Mouse (Mus musculus) hindbrain, embryonic 13.5 days (tissue): ENCODE measurements around the gene Agtrap. TPM values are rescaled to one million over a fixed set of nuclear protein-coding genes. Genes with fewer than 3 reads are reported as not detected.

ENCODE experiments used
- ATAC-seq: fragments of 200-750 bp; cut with Nextera tagmentation; 2 replicates; pipeline ENCODE4 v1.8.0; 2017; ENCODE audit warnings: moderate TSS enrichment; ENCODE audit not compliant: low FRiP score
- H3K27ac ChIP-seq: fragments of 300-500 bp; sonication (generic); 2 replicates; pipeline ENCODE4 v1.5.1; 2015; ENCODE audit warnings: inconsistent platforms, mild to moderate bottlenecking, moderate library complexity
- H3K27me3 ChIP-seq: fragments of 300-500 bp; sonication (generic); 2 replicates; pipeline ENCODE4 v1.6.1; 2015; ENCODE audit warnings: mild to moderate bottlenecking, inconsistent platforms
- H3K36me3 ChIP-seq: fragments of 300-500 bp; sonication (generic); 2 replicates; pipeline ENCODE4 v1.6.1; 2015; ENCODE audit warnings: mild to moderate bottlenecking, inconsistent platforms
- H3K4me1 ChIP-seq: fragments of 300-500 bp; sonication (generic); replicated peaks from 2 replicates; pipeline ENCODE4 v1.6.1; 2015; ENCODE audit warnings: inconsistent platforms
- H3K4me2 ChIP-seq: fragments of 300-500 bp; sonication (generic); 2 replicates; pipeline ENCODE4 v1.6.1; 2015; ENCODE audit warnings: inconsistent platforms, mild to moderate bottlenecking, moderate library complexity
- H3K4me3 ChIP-seq: fragments of 300-500 bp; sonication (generic); 2 replicates; pipeline ENCODE4 v1.5.1; 2015; ENCODE audit warnings: mild to moderate bottlenecking, inconsistent platforms
- H3K9ac ChIP-seq: fragments of 300-500 bp; sonication (generic); 2 replicates; pipeline ENCODE4 v1.6.1; 2015; ENCODE audit warnings: mild to moderate bottlenecking, inconsistent platforms
- H3K9me3 ChIP-seq: fragments of 300-500 bp; sonication (generic); 2 replicates; pipeline ENCODE4 v1.6.1; 2016; ENCODE audit warnings: inconsistent platforms
- WGBS: fragments of 180-500 bp; shearing (Covaris S2); methylation state at CpG from one replicate; pipeline ENCODE4 v1.1.7; 2015; 5-methylcytosine and 5-hydroxymethylcytosine counted together
- polyA plus RNA-seq: library from polyadenylated mRNA; unstranded; fragments of >200 nt; fragmentation: Nextera tagmentation; extraction: Ambion mirVana; gene quantifications from 2 replicates; pipeline ENCODE4 v1.2.1, GENCODE M21; 2015

Gene Agtrap
- 7.6 and 8.4 TPM in 2 replicates for polyA plus RNA-seq

DNA sequence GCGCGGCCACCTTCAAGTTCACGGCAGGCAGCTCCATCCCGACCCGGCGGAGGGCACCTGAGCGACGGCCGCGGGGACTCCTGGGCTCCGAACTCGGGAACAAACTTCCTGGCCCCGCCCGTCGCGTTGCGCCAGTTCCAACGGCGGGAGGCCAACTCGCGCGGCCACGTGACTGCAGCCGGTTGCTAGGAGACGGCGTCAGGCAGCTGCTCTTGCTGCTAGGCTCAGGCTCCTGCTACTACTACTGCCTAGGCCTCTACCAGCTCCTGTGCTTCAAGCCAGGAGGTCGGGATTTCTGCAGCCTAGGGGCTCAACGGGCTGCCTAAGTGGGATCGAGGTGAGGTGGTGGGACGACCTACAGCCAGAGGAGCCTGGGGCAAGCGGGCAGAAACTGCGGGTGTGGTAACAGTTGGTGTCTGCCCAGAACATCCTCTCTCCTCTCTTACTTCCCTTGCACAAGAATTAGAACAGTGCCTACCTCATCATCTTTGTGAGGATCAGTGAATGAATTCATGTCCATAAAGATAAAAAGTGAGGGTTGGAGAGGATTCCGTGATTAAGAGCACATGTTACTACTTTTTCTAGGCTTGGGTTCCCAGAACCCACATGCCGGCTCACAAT lies at the start of gene Agtrap:
Gene Agtrap, minus strand, starts transcription at position 125 of the 621 bp plus-strand sequence.
- Histone ChIP-seq H3K36me3 (no peaks in the 10 kb centered on the region), H3K9ac (peak within 1 kb of the TSS; percentile 78), H3K4me3 (peak within 1 kb of the TSS; percentile 56), H3K4me2 (peak within 1 kb of the TSS; percentile 76), H3K9me3 (no peaks in the 10 kb centered on the region), H3K27me3 (no peaks in the 10 kb centered on the region), H3K27ac (peak within 1 kb of the TSS; percentile 70), H3K4me1 (peaks cover 50% of the 10 kb centered on the region)
- ATAC-seq: peak; percentile 89
- 6% methylated on average over 34 of the region's 34 CpGs for WGBS

DNA sequence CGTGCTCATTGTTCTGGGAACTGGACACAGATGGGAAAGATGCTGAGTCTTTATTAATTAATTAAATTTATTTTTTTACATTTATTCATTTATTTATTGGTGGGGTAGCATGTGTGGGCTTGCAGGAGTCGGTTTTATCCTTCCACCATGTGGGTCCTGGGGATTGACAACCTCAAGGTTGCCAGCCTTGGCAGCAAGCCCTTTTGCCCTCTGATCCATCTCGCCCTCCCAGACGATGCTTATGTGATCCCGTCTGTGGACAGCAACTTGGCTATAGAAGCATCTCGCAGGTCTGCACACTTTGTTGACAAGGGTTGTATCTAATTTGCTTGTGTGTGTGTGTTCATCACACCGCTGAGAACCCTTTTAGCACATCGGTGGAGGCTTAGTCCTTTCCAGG lies 49.7 kb upstream of the Agtrap start:
- no peak overlapping the region for H3K27ac ChIP-seq
- ATAC-seq: no peak
- 65% methylated on average over 8 of the region's 8 CpGs for WGBS

DNA sequence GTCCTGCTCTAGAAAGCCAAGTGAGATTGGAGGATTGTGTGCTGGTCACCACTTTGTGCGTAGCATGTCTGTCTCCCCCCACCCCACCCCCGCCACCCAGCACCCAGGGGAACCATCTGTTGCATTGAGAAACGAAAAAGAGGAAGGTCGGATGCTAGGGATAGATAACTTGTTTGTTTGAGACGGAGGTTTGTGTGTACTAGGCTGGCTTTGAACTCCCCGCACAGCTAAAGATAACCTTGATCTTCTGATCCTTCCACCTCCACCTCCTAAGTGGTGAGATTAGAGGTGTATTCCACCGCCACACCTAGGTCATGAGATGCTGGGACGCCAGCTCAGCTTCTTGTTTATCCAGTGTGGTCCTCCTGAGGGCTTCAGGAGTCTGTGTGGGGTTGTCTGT lies 47.2 kb upstream of the Agtrap start:
- 82% methylated on average over 8 of the region's 8 CpGs for WGBS
- H3K27ac ChIP-seq: no peak overlapping the region
- 0 out of 2 replicates have a peak, but pooled peaks cover 6% of the 10 kb centered on the region for H3K27me3 ChIP-seq
- no peak for ATAC-seq
- H3K4me1 ChIP-seq: peaks cover 59% of the 10 kb centered on the region
- H3K4me3 ChIP-seq: no peak overlapping the region
- H3K4me2 ChIP-seq: no peak overlapping the region
- H3K9ac ChIP-seq: no peak overlapping the region
- no peaks in the 10 kb centered on the region for H3K9me3 ChIP-seq
- H3K36me3 ChIP-seq: no peaks in the 10 kb centered on the region

More for the DNA sequence above, 49.7 kb upstream of the Agtrap start:
- Histone ChIP-seq H3K9me3 (no peaks in the 10 kb centered on the region), H3K36me3 (no peaks in the 10 kb centered on the region), H3K4me1 (peaks cover 49% of the 10 kb centered on the region), H3K4me2 (no peak overlapping the region), H3K27me3 (no peaks in the 10 kb centered on the region), H3K4me3 (no peak overlapping the region), H3K9ac (no peak overlapping the region)

DNA sequence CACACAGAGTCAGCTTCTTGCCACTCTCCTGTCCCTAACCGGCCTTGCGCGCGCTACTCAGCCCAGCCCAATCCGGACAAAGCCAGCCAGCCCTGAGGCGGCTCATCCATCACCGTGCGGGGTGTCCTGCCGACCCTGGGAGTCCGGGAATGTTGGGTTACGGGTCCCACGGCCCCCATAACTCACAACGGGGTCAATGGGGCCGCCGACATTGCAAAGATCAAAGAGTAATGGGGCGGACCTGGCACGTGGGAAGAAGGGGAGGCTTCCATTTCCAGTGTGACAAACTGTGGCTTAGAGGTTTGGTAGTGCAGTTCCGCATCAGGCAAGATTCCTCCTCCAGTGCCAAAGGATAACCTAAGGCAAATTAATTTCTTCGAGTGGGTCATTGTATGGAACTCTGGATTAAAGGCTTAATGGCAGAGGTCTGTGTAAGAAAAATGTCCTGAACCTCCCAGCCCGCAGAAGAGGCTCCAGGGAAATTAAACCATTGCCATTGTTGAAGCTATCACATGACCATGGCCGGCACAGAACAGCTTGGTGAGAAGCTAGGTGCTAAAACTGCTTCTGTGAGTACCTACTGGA lies 43.8 kb upstream of the Agtrap start:
- peak; percentile 70 for ATAC-seq
- Histone ChIP-seq H3K9ac (peak overlapping the region; percentile 99), H3K4me1 (peaks cover 64% of the 10 kb centered on the region), H3K9me3 (no peaks in the 10 kb centered on the region), H3K36me3 (peaks cover 5% of the 10 kb centered on the region; the same call in 1 of the 2 replicates), H3K27ac (peak overlapping the region; percentile 99), H3K4me2 (peak overlapping the region; percentile 71), H3K27me3 (0 out of 2 replicates have a peak, but pooled peaks cover 6% of the 10 kb centered on the region), H3K4me3 (peak overlapping the region; percentile 85)
- 0% methylated on average over 21 of the region's 21 CpGs for WGBS

DNA sequence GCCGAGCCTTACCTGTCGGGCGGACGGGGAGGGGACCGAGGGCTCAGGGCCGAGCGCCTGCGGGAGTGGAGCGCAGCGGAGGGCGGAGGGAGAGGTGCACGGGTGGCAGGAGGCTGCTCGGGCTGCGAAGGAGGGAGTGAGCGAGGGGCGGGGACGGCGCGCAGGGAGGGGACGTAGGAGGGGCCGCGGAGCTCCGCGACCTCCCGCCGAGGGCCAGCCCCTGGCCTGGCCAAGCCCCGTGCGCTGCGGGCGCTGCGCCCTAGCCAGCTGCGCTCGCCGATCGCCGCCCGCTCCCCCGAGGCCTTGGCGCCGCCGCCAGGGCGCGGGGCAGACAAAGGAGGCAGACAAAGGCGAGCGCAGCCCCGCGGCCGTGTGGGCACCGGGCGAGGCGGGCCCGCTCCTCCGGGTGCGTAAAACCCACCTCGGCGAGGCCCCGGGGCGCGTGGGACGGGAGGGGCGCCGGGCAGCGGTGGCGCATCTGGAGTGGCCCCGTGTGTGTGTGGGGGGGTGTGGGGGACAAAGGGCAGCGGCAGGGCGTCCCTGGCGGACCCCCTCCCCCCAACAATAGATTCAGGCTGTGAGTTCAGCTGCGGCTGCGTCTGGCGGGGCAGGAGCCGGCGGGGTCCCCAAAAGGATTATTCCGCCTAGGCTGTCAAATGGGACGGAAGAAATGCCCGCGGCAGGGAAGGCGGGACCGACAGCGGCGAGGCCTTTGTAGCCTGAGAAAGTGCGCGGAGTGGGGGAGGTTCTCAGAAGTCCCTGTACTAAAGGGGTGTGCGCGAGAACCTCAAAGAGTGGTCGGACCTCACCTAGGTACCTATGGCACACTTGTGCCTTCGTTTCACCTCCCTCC lies 43.0 kb upstream of the Agtrap start, which contains the start of gene Draxin:
Gene Draxin, minus strand, starts transcription at position 138 of the 853 bp plus-strand sequence.
- WGBS: under 1% methylated on average over 79 of the region's 87 CpGs
- Histone ChIP-seq H3K36me3 (peaks cover 5% of the 10 kb centered on the region; the same call in 1 of the 2 replicates), H3K9ac (peak within 1 kb of the TSS; percentile 99), H3K9me3 (no peaks in the 10 kb centered on the region), H3K27ac (peak within 1 kb of the TSS; percentile 99), H3K4me1 (peaks cover 72% of the 10 kb centered on the region), H3K27me3 (0 out of 2 replicates have a peak, but pooled peaks cover 6% of the 10 kb centered on the region), H3K4me2 (peak within 1 kb of the TSS; percentile 71), H3K4me3 (peak within 1 kb of the TSS; percentile 85)
- peak; percentile 70 for ATAC-seq

DNA sequence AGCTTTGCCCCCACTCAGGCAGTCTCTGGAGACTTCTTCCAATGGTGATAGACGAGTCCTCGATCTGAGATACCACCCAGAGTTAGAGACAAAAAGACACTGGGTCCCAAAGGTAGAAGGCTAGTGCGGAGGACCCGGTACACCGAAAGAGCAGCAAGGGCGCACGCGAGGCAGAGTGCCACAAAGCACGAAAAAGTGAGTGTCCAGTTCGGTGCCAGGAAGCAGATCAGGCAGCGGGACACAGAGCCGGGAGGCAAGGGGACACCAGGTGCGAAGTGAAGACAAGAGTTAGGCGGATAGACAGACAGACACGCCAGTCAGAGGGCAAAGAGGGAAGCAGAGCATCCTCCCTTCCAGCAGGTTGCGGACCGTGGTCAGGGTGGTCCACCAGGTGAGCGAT lies 42.3 kb upstream of the Agtrap start, which contains the start of gene Mad2l2:
Gene Mad2l2, plus strand, starts transcription at position 252 of the 400 bp plus-strand sequence.
- no peaks in the 10 kb centered on the region for H3K9me3 ChIP-seq
- peak within 1 kb of the TSS; percentile 71 for H3K4me2 ChIP-seq
- H3K4me1 ChIP-seq: peaks cover 77% of the 10 kb centered on the region
- H3K27ac ChIP-seq: peak within 1 kb of the TSS; percentile 99
- H3K9ac ChIP-seq: peak within 1 kb of the TSS; percentile 99
- 1% methylated on average over 18 of the region's 18 CpGs for WGBS
- peaks cover 5% of the 10 kb centered on the region; the same call in 1 of the 2 replicates for H3K36me3 ChIP-seq
- ATAC-seq: peak; percentile 6; the same call in 1 of the 2 replicates
- H3K4me3 ChIP-seq: peak within 1 kb of the TSS; percentile 85
- H3K27me3 ChIP-seq: 0 out of 2 replicates have a peak, but pooled peaks cover 6% of the 10 kb centered on the region

DNA sequence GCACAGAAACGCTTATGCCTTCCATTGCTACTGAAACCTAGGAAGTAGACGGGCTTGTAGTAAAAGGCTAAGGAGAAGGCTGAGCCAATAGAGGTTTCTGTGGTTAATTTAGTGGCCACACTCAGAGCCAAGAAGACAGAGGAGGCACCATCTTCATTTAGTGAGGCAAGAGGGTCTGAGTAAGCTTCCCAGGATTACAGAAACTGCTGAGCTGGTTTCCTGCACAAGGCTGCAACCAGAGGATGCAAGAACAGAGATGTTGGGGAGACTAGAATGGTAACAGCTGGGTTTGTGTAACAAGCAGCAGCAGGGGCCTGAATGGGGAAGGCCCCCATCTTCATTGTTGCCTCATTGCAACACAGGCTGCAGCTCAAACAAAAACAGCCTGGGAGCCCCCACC lies 40.8 kb upstream of the Agtrap start:
- Histone ChIP-seq H3K27ac (peak overlapping the region; percentile 99), H3K9me3 (no peaks in the 10 kb centered on the region), H3K4me3 (peak overlapping the region; percentile 85), H3K4me1 (peaks cover 85% of the 10 kb centered on the region), H3K27me3 (0 out of 2 replicates have a peak, but pooled peaks cover 6% of the 10 kb centered on the region), H3K9ac (peak overlapping the region; percentile 99), H3K36me3 (peaks cover 5% of the 10 kb centered on the region; the same call in 1 of the 2 replicates), H3K4me2 (peak overlapping the region; percentile 71)
- ATAC-seq: no peak
- WGBS: 65% methylated on average over 2 of the region's 2 CpGs

DNA sequence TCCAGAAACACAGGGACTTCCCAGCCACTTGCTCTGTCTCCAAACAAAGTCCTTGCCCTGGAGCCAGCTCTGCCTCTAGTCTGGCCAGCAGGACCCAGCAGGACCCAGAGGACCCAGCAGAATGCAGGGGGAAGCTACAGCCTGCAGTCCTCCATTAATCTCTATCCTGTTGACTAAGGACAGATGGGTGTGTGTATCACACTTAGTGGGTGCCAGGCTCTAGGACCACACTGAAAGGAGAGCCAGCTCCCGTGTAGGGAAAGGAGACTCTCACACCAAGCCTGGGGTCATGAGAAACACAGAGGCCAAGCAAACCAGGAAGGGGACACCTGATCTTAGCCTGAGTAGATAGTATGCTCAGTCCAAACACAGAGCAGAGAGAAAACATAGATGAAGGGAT lies 40.4 kb upstream of the Agtrap start:
- WGBS: 50% methylated on average over 1 of the region's 1 CpGs
- H3K27ac ChIP-seq: peak overlapping the region; percentile 99
- no peaks in the 10 kb centered on the region for H3K9me3 ChIP-seq
- peak overlapping the region; percentile 99 for H3K9ac ChIP-seq
- H3K4me2 ChIP-seq: peak overlapping the region; percentile 71
- H3K27me3 ChIP-seq: 0 out of 2 replicates have a peak, but pooled peaks cover 6% of the 10 kb centered on the region
- H3K4me1 ChIP-seq: peaks cover 90% of the 10 kb centered on the region
- ATAC-seq: no peak
- H3K36me3 ChIP-seq: peaks cover 5% of the 10 kb centered on the region; the same call in 1 of the 2 replicates
- H3K4me3 ChIP-seq: peak overlapping the region; percentile 85

DNA sequence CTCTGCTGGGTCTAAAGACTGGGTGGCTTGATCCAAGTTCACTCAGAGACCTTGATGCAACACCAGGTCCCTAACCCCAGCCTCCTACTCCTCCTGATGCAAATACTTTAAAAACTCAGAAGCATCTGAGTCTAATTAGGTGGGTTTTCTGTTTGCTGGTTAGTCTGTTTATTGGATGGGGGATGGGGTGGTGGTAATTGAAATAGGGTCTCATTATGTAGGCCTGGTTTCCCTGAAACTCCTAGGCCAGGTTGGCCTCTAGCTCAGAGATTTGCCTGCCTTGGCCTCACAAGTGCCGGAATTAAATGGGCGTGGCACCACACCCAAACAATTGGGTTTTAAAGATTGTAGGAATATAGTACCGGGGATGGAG lies 34.8 kb upstream of the Agtrap start:
- Histone ChIP-seq H3K4me3 (no peak overlapping the region), H3K4me1 (peaks cover 82% of the 10 kb centered on the region), H3K27ac (peak overlapping the region; percentile 83), H3K36me3 (peaks cover 4% of the 10 kb centered on the region; the same call in 1 of the 2 replicates), H3K9ac (0 out of 2 replicates have a peak overlapping the region, but pooled peaks have one; percentile 19), H3K9me3 (no peaks in the 10 kb centered on the region), H3K4me2 (no peak overlapping the region), H3K27me3 (no peaks in the 10 kb centered on the region)
- ATAC-seq: no peak
- 67% methylated on average over 3 of the region's 3 CpGs for WGBS

DNA sequence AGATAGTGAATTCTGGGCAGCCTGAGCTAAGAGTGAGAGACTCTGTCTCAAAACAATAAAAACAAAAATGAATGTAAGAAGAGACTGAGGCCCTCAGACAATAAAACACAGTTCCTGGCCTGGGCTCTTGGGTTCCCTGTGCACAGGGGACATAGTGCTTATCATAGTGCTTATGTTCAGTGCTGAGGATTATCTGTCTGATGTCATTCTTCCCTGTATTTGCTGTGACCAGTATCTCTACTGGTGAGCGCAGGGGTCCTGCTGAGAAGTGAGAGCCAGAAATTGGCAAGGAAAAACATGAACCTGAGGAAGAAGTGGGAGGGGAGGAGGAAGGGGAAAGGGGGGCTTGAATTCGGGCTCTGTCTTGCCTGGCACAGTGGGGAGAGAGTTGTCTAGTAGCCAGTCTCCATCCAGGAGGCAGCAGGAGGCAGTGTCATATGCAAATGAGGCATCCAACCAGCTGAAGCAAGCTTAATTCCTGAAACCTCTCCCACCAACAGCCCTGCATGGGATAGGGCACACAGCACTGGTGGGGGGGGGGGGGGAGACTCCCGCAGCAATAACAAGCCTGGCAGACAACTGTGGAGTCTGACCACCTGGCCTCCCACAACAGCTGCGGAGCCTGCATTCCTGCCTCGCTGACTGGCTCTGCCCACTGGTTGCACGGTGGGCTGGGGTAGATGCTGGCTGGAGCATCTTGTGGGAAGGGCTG lies 34.3 kb upstream of the Agtrap start:
- peak; percentile 76 for ATAC-seq
- H3K9me3 ChIP-seq: 0 out of 2 replicates have a peak, but pooled peaks cover 3% of the 10 kb centered on the region
- peaks cover 3% of the 10 kb centered on the region for H3K36me3 ChIP-seq
- WGBS: 9% methylated on average over 6 of the region's 6 CpGs
- peaks cover 77% of the 10 kb centered on the region for H3K4me1 ChIP-seq
- H3K27ac ChIP-seq: peak overlapping the region; percentile 83
- H3K4me3 ChIP-seq: no peak overlapping the region
- H3K27me3 ChIP-seq: no peaks in the 10 kb centered on the region
- H3K4me2 ChIP-seq: no peak overlapping the region
- H3K9ac ChIP-seq: 0 out of 2 replicates have a peak overlapping the region, but pooled peaks have one; percentile 19

DNA sequence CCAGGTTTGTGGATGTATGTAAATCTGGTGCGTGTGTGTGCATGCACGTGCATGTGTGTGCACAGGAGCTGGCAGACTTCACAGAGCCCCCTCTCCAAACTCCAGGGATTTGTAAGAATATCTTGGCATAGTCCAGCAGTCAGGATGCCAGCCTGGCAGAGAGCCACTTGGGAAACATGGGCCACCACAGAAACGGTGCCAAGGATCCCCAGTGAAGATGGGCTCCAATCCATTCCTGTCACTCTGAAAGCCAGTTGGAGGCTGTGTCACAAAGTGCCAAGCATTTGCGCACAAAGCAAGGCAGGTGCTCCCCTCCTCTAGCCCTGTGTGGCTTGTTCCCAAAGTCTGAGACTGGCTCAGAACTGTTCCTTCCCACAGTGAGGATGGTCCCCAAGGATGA lies 33.5 kb upstream of the Agtrap start:
- Histone ChIP-seq H3K4me3 (no peak overlapping the region), H3K9ac (no peak overlapping the region)

More for the DNA sequence above, 33.5 kb upstream of the Agtrap start:
- H3K27ac ChIP-seq: peak overlapping the region; percentile 83
- H3K27me3 ChIP-seq: no peaks in the 10 kb centered on the region
- 0 out of 2 replicates have a peak, but pooled peaks cover 3% of the 10 kb centered on the region for H3K9me3 ChIP-seq
- peaks cover 69% of the 10 kb centered on the region for H3K4me1 ChIP-seq
- 59% methylated on average over 4 of the region's 4 CpGs for WGBS
- H3K36me3 ChIP-seq: peaks cover 3% of the 10 kb centered on the region
- peak; percentile 48 for ATAC-seq
- no peak overlapping the region for H3K4me2 ChIP-seq
